Mouse (Mus musculus) megakaryocyte, embryonic 14.5 days (primary cell): ENCODE results near the gene Rab12. TPM values are rescaled to one million over a fixed set of nuclear protein-coding genes. Genes with fewer than 3 reads are reported as not detected.
"Not testable (repeated sequence)": the region's sequence is repeated elsewhere in the genome, so short reads cannot be mapped to it uniquely, and the experiment has no call there.

Experiments
- H3K27me3 ChIP-seq: replicated peaks from 2 replicates; pipeline ENCODE3; 2012; ENCODE audit warnings: inconsistent platforms
- H3K36me3 ChIP-seq: replicated peaks from 2 replicates; pipeline ENCODE3; 2012; ENCODE audit warnings: low read length, inconsistent platforms, mixed read lengths
- H3K4me1 ChIP-seq: 2 replicates; pipeline ENCODE4 v1.6.1; 2012; ENCODE audit warnings: inconsistent platforms
- H3K4me3 ChIP-seq: replicated peaks from 2 replicates; pipeline ENCODE3; 2012; ENCODE audit warnings: moderate library complexity, mild to moderate bottlenecking, inconsistent platforms
- H3K9me3 ChIP-seq: 2 replicates; pipeline ENCODE4 v1.6.1; 2012; ENCODE audit warnings: inconsistent platforms
- FLI1 ChIP-seq: IDR thresholded peaks from 2 replicates; pipeline ENCODE4 v1.6.1; 2012; ENCODE audit warnings: low read length, inconsistent platforms, mixed read lengths
- GATA1 ChIP-seq: IDR thresholded peaks from 3 replicates; pipeline ENCODE4 v1.6.1; 2012; ENCODE audit warnings: mixed read lengths, low read length, inconsistent platforms, borderline replicate concordance
- polyA plus RNA-seq: library from polyadenylated mRNA; stranded (reverse); fragments of >175 nt; gene quantifications from 2 replicates; pipeline ENCODE4 v1.2.3, GENCODE M21; 2012; ENCODE audit warnings: low replicate concordance; ENCODE audit not compliant: insufficient read depth

Rab12 gene
- polyA plus RNA-seq = 9.9 and 28.2 TPM in 2 replicates

DNA sequence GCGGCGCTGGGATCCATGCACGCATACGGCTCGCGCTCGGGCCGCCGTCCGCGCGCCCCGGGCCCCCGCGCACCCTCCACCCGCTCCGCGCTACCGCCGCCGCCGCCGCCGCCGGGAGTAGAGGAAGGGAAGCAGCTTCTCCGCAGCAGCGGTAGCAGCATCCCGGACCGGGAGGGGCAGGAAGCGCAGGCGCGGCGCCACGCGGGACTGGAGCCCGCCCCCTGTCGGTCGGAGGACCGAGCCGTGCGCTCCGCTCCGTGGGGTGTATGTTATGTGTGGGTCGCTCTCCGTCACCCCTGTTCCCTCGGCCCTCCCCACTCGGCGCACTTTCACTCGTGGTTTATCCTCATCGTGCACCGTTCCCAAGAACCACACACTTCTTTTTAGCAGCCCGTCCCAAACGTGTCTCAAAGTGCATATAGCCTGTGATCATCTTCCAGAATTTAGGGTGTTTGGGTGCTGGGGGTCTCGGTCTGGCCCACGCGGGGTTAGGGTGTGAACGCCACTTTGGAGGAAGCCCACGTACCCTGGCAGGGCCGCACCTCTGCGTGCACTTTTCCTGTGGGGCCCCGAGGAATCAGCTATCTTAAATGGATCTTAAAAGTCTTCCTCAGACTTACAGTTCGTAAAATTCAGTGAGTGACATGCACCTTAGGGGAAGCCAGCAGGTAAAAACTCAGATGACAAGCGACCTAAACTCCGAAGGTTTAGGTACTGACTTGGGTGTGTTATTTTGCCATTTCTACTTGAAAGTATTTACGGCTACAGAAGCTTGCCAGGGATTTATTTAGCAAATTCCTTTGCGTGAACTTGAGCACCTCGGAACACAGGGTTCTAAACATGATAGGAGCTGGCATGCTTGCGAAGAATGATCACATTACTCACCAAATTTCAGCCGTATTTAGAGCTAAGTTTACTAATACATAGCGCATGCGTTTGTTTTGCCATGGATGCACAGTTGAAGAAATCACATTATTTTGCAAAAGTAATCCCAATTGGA is at the start of gene Rab12:
TSS of gene Rab12 (minus strand) at position 176 of the 1,000 bp plus-strand sequence.
- H3K27me3 ChIP-seq = no peaks in the 10 kb centered on the region
- no peak for TF ChIP-seq GATA1
- TF ChIP-seq FLI1 = no peak
- 0 out of 2 replicates have a peak, but pooled peaks cover 4% of the 10 kb centered on the region for H3K9me3 ChIP-seq
- peak within 1 kb of the TSS; percentile 99 for H3K4me3 ChIP-seq
- H3K36me3 ChIP-seq = peaks cover 12% of the 10 kb centered on the region
- peaks cover 40% of the 10 kb centered on the region for H3K4me1 ChIP-seq

DNA sequence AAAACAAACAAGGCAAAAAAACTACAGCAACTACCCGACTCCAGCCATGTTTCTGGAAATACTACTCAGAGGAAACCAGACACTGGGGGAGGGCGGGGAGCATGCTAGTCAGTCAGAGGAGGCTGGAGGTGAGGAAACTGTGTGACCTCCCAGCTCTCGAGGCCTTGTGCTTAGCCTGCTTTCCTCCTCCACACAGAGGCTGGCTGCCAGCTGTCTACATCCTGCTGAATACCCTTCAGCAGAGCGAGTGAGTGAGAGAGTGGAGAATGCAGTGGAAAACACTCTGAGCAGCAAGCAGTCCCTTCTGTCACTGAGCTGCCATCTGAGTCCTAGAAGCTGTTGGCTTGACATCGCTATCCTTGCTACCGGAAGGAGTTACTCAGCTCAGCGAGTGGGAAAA is 44.7 kb upstream of the Rab12 start:
- no peak for TF ChIP-seq GATA1
- no peak for TF ChIP-seq FLI1
- peaks cover 44% of the 10 kb centered on the region for H3K9me3 ChIP-seq
- no peaks in the 10 kb centered on the region for H3K36me3 ChIP-seq
- no peak overlapping the region for H3K4me3 ChIP-seq
- no peaks in the 10 kb centered on the region for H3K27me3 ChIP-seq
- H3K4me1 ChIP-seq = no peaks in the 10 kb centered on the region

DNA sequence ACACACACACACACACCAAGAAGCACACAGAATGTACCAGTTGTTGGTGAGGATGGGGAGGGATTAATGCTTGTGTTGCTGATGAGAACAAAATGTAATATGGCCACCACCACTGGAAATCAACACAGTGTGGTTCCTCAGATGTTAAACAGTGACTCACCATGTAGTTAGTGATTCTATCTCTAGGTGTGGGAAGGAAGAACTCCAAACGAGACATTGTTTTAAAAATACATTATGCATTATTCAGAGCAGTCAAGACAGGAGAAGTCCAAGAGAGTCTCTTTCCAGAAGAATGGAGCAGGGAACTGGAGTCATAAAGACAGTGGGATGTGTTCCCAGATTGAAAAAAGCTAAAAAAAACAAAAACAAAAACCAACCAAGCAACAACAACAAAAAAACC is 44.0 kb upstream of the Rab12 start:
- Histone ChIP-seq H3K4me3 (no peak overlapping the region), H3K9me3 (peaks cover 51% of the 10 kb centered on the region), H3K4me1 (no peaks in the 10 kb centered on the region), H3K27me3 (no peaks in the 10 kb centered on the region), H3K36me3 (no peaks in the 10 kb centered on the region)
- TF ChIP-seq FLI1 (no peak), GATA1 (no peak)

DNA sequence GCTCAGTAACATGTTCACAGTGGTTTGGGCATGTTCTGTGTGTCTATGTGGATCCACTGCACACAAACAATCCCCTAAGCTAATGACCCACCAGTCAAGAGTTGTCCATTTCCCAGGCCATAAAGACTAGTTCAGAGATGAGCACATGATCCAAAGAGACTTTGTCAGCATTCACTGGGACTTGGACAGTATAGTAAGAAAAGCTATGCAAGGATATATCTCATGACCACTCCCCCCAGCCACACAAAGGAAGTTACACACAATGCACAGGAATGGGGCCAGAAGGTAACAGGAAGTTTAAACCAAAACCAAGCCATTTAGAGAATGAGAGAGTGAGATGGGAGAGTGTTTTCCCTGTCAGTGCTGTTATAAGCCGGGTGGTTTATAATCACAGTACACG is 41.9 kb upstream of the Rab12 start:
- no peaks in the 10 kb centered on the region for H3K4me1 ChIP-seq
- H3K4me3 ChIP-seq = no peak overlapping the region
- H3K36me3 ChIP-seq = no peaks in the 10 kb centered on the region
- H3K27me3 ChIP-seq = no peaks in the 10 kb centered on the region
- TF ChIP-seq GATA1 (no peak), FLI1 (no peak)
- peaks cover 51% of the 10 kb centered on the region for H3K9me3 ChIP-seq

DNA sequence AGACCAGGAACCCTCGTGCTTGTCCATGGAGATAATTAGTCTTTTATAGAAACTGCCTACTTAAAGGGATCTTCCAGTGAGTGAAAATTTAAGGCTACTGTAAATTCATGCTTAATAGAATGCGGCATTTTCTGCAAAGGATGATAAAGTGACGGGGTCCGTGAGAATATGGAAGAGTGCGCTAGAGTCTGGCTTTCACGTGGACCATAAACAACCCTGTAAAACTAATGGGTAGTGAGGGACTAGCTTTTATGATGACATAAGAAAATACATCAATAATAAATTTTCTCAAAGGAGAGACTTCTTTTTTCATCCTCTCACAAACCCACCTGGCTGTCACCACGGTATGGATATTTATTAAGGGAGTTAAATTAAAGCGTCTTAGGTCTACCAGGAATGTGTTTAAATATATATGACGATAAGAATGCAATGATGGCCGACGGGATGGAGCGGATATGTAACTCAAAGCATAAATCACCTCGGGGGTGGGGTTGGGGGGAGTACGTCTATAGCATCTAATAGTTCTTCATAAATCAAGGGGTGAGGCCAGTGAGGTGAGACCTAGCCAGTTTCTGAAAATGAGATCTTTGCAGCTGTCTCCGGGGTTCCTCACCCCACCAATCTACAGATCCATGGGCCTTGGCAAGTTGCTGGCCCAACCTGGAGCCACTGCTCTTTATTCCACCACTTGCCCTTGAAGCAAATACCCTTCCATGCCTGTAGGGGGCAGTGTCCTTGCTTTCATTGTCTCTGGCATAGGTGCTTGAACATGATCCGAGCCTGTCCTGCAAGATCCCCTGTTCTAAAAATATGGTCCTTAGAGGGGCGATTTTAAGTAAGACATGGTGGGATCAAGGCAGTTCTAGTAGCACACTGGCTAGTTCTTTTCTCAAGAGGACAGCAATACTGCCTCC is 39.1 kb upstream of the Rab12 start:
- Histone ChIP-seq H3K36me3 (no peaks in the 10 kb centered on the region), H3K27me3 (no peaks in the 10 kb centered on the region), H3K4me3 (no peak overlapping the region), H3K9me3 (peaks cover 46% of the 10 kb centered on the region), H3K4me1 (no peaks in the 10 kb centered on the region)
- TF ChIP-seq GATA1 (no peak), FLI1 (no peak)

DNA sequence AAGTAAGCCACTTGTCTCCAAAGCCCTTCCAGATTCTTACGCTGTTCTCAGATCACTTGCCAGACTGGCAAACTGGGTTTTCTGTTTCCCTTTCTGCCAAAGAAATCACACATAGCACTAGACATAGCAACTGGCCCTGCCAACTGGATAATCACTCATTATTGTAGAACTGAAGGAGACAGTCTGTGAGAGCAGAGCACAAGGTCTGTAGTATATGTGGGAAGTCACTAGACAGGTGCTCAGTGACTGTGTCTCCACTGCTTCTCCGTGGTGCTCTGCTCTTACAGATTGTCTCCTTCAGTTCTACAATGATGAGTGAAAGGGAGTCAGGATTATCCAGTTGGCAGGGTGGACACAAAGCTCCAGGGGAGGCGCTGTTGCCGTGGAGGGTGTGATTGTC is 33.2 kb upstream of the Rab12 start:
- Histone ChIP-seq H3K36me3 (no peaks in the 10 kb centered on the region), H3K9me3 (peaks cover 53% of the 10 kb centered on the region), H3K4me3 (no peak overlapping the region), H3K4me1 (no peaks in the 10 kb centered on the region), H3K27me3 (no peaks in the 10 kb centered on the region)
- TF ChIP-seq GATA1 (no peak), FLI1 (no peak)

DNA sequence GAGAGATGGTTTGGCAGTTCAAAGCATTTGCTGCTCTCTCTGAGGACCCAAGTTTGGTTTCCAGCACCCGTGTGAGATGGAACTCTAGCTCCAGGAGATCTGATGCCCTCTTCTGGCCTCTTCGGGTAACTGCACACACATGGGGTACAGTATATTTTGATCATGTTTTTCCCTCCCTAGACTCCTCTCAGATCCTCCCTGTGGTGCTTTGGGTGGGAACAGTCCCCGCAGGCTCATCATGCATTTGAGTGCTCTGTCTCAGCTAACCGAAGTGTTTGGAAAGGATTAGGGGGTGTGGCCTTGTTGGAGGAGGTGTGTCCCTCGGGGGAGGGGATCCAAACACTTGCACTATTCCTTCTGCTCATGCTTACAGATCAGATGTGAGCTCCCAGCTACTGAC is 31.0 kb upstream of the Rab12 start:
- peaks cover 52% of the 10 kb centered on the region for H3K9me3 ChIP-seq
- TF ChIP-seq GATA1 (no peak), FLI1 (no peak)

DNA sequence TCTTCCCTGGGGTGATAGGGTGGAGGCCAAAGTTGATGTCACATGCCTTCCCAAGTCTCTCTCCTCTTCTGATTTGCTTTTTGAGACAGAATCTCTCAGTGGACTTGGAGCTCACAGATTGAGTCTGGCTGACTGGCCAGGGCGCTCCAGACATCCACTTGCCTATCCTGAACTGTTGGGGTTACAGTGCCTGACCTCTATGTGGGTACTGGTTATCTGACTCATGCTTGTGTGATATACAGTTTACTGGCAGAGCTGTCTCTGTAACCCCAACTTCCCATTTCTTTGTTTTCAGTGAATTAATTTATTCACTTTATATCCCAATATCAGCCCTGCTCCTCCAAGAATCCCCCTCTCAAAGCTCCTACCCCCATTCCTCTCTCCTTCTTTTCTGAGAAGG is 12.8 kb upstream of the Rab12 start:
- Histone ChIP-seq H3K27me3 (no peaks in the 10 kb centered on the region), H3K36me3 (no peaks in the 10 kb centered on the region), H3K4me1 (no peaks in the 10 kb centered on the region), H3K4me3 (no peak overlapping the region), H3K9me3 (peaks cover 38% of the 10 kb centered on the region)
- TF ChIP-seq FLI1 (no peak), GATA1 (no peak)

More for the DNA sequence above, 31.0 kb upstream of the Rab12 start:
- Histone ChIP-seq H3K4me3 (no peak overlapping the region), H3K27me3 (no peaks in the 10 kb centered on the region), H3K4me1 (no peaks in the 10 kb centered on the region), H3K36me3 (no peaks in the 10 kb centered on the region)

DNA sequence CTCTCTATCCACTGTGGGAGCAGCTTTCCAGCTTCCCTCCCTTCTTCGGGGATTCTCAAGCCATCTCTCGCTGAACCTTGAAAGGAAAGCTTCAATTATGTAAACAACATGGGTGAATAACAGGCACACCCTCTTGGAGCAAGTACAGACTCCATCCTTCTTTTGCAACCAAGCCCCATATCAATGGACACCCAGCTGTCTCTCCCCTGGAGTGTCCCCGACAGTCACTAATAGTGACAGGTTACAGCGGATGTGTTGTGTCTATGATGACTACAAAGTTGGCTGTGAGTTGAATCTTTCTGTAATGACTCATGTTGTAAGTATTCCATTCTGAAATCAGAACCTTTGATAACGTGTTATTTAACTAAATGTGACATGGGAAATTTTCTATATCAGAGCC is 3.9 kb upstream of the Rab12 start:
- H3K4me3 ChIP-seq = no peak overlapping the region
- no peaks in the 10 kb centered on the region for H3K36me3 ChIP-seq
- 0 out of 2 replicates have a peak, but pooled peaks cover 4% of the 10 kb centered on the region for H3K9me3 ChIP-seq
- H3K4me1 ChIP-seq = peaks cover 8% of the 10 kb centered on the region
- H3K27me3 ChIP-seq = no peaks in the 10 kb centered on the region
- TF ChIP-seq GATA1 = no peak
- no peak for TF ChIP-seq FLI1

DNA sequence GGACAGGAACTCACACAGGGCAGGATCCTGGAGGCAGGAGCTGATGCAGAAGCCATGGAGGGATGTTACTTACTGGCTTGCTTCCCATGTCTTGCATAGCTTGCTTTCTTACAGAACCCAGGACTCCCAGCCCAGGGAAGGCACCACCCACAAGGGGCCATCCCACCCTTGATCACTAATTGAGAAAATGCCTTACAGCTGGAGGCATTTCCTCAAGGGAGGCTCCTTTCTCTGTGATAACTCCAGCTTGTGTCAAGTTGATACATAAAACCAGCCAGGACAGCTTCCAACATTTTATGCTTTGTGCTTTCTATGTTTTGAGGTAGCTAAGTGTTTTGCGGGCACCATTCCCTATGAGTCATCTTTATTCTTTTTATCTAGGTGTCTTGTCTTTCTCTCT is 3.1 kb upstream of the Rab12 start:
- H3K27me3 ChIP-seq, H3K4me3 ChIP-seq, H3K36me3 ChIP-seq, H3K9me3 ChIP-seq: not testable (repeated sequence)
- peaks cover 15% of the 10 kb centered on the region for H3K4me1 ChIP-seq
